ENCODE assay signal across 10 mouse cellular contexts in the genomic region with DNA sequence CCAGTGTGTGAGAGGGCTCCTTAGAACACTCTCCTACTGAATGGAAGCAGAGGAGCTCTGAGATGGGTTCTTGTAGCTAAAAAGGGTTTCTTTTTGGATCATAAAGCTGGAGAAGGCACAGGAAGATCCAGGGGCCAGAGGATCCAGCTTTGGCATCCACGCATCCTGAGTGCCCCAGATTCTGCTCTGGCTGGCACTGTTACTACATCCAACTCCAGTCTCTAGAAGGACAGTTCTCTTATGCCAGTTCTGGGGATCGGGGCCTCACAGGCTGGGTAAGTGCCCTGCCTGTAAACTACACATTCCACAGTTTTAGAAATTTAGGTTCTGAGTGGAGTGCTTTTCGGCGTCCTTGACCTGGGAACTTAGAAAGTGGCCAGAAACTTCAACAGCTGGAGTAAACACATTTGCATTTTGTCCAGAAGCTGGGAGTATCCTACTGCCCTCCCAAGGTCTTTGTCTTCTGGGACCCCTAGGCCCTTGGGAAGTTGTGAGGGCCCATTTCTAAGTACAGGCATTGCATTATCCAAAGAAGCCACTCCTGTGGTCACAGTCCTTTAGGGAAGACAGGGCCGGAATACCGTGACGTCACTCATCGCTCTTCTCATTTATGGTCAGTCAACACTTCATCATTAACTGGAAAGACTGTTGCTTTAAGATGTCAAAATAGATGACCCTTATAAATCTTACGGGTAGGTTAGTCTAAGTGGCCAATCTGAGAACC. TPM values are rescaled to one million over a fixed set of nuclear protein-coding genes. Genes with fewer than 3 reads are reported as not detected.
DNase-seq lines count a peak whose midpoint lies in the region; ATAC-seq and TF ChIP-seq lines count a peak whose summit lies in the region.
"Had no signal": no experiment of that assay in that cellular context is flagged by ENCODE, and none has a peak within 500 bp of the region (broad histone marks: within the 10 kb centered on the region; RNA-seq: fewer than 3 reads in every experiment).

No protein-coding gene starts in this region.

- H3K27me3 ChIP-seq in hindbrain, postnatal 0 days (ENCODE audit: insufficient read depth, low read length), result no peaks in the 10 kb centered on the region
- H3K27me3 ChIP-seq in midbrain, embryonic 16.5 days (ENCODE audit: control insufficient read depth, insufficient read depth, low read depth, low read length), result no peaks in the 10 kb centered on the region
- H3K27me3 ChIP-seq: kidney, embryonic 15.5 days; liver, embryonic 12.5 days had no signal

- ATAC-seq in hindbrain, postnatal 0 days, result peak; percentile 58
- no peak; the same call in 1 of the 2 replicates for ATAC-seq in midbrain, embryonic 16.5 days
- ATAC-seq: liver, embryonic 12.5 days had no signal

- H3K9me3 ChIP-seq in hindbrain, postnatal 0 days (ENCODE audit: low read length), result no peaks in the 10 kb centered on the region
- H3K9me3 ChIP-seq in midbrain, embryonic 16.5 days (replicated peaks; ENCODE audit: control insufficient read depth, low read length, poor library complexity, severe bottlenecking), result no peaks in the 10 kb centered on the region
- H3K9me3 ChIP-seq: kidney, embryonic 15.5 days; liver, embryonic 12.5 days had no signal

- 77% methylated on average over 9 of the region's 9 CpGs for WGBS in hindbrain, postnatal 0 days
- WGBS in midbrain, embryonic 16.5 days, result 91% methylated on average over 9 of the region's 9 CpGs

- H3K9ac ChIP-seq in hindbrain, postnatal 0 days (replicated peaks; ENCODE audit: low read length), result no peak overlapping the region
- no peak overlapping the region for H3K9ac ChIP-seq in midbrain, embryonic 16.5 days (ENCODE audit: low read depth, low read length)
- H3K9ac ChIP-seq: liver, embryonic 12.5 days had no signal

- H3K4me1 ChIP-seq in hindbrain, postnatal 0 days (ENCODE audit: insufficient read depth, low read length), result peaks cover 10% of the 10 kb centered on the region; the same call in 1 of the 2 replicates
- peaks cover 10% of the 10 kb centered on the region for H3K4me1 ChIP-seq in midbrain, embryonic 16.5 days (ENCODE audit: control insufficient read depth, insufficient read depth, low read length)

- H3K4me2 ChIP-seq in hindbrain, postnatal 0 days (ENCODE audit: low read depth, low read length), result no peak overlapping the region
- no peak overlapping the region for H3K4me2 ChIP-seq in midbrain, embryonic 16.5 days (ENCODE audit: low read length)

- peak; percentile 9 for DNase-seq in cerebellum, adult 9-10 months
- DNase-seq in cerebellum, adult 8-10 months, result no peak
- DNase-seq in layer of hippocampus, postnatal 10 days (ENCODE audit: low spot score in 2 of 2), result peak; percentile 19 to 22
- DNase-seq in layer of hippocampus, adult 8-10 months (ENCODE audit: low spot score in 2 of 2), result no peak
- peak; percentile 59 for DNase-seq in hindbrain, postnatal 0 days (ENCODE audit: low spot score)
- DNase-seq in testis, postnatal 14 days (ENCODE audit: low spot score), result no peak
- no peak for DNase-seq in adrenal gland, adult 8-10 months

- TF ChIP-seq CTCF in hindbrain, postnatal 0 days (IDR thresholded peaks at IDR 0.05; ENCODE audit: low read depth), result no peak

- no peak overlapping the region for H3K4me3 ChIP-seq in hindbrain, postnatal 0 days (ENCODE audit: low read length)
- no peak overlapping the region for H3K4me3 ChIP-seq in midbrain, embryonic 16.5 days (ENCODE audit: low read depth, low read length)

- peak overlapping the region; percentile 89 for H3K27ac ChIP-seq in hindbrain, postnatal 0 days
- peak overlapping the region; percentile 71 for H3K27ac ChIP-seq in midbrain, embryonic 16.5 days (ENCODE audit: low read length)
- H3K27ac ChIP-seq: kidney, embryonic 15.5 days; liver, embryonic 12.5 days had no signal

- no peaks in the 10 kb centered on the region for H3K36me3 ChIP-seq in hindbrain, postnatal 0 days (ENCODE audit: insufficient read depth, low read length)
- no peaks in the 10 kb centered on the region for H3K36me3 ChIP-seq in midbrain, embryonic 16.5 days (ENCODE audit: control insufficient read depth, insufficient read depth, low read length)
- H3K36me3 ChIP-seq: kidney, embryonic 15.5 days; liver, embryonic 12.5 days had no signal

RNA-seq across cellular contexts. Expression of gene D6Ertd527e, which starts 4.1 kb away (rescaled TPM):
- not detected for total RNA-seq in layer of hippocampus, postnatal 10 days (2021)
- not detected for total RNA-seq in layer of hippocampus, adult 8-10 months (2022)
- 0.42 TPM in 1 of 2 replicates, not detected in the other for total RNA-seq in hindbrain, postnatal 0 days (2014; rRNA removed)
- polyA plus RNA-seq in hindbrain, postnatal 0 days (2015; fragmentation: Nextera tagmentation; extraction: Ambion mirVana), result 0.10 TPM in 2 replicates
- 0.19 TPM in 1 of 2 replicates, not detected in the other for polyA plus RNA-seq in midbrain, embryonic 16.5 days (2015; fragmentation: Nextera tagmentation; extraction: Ambion mirVana)
- total RNA-seq in adrenal gland, adult 8-10 months (2022), result under 1 TPM in 2 of 4 experiments, not detected in 2; 0.22 to 0.24 TPM

RNA-seq across cellular contexts. Expression of gene Gfpt1, which starts 57.8 kb away (rescaled TPM):
- total RNA-seq in layer of hippocampus, postnatal 10 days (2021), result 10 to 100 TPM; 64.1 to 66.4 TPM
- 10 to 100 TPM; 50.6 to 54.4 (median 51.7) TPM for total RNA-seq in layer of hippocampus, adult 8-10 months (2022)
- total RNA-seq in hindbrain, postnatal 0 days (2014; rRNA removed), result 32.9 and 34.5 TPM in 2 replicates
- polyA plus RNA-seq in hindbrain, postnatal 0 days (2015; fragmentation: Nextera tagmentation; extraction: Ambion mirVana), result 17.4 and 17.7 TPM in 2 replicates
- 28.4 and 30.0 TPM in 2 replicates for polyA plus RNA-seq in midbrain, embryonic 16.5 days (2015; fragmentation: Nextera tagmentation; extraction: Ambion mirVana)
- 10 to 100 TPM; 53.2 to 62.5 (median 55.0) TPM for total RNA-seq in adrenal gland, adult 8-10 months (2022)

Comparison
In these comparisons a context has a peak if more than half of its experiments do, and no peak if none do; other contexts are left out.
1. DNase-seq: peak in cerebellum, adult 9-10 months (single experiment), layer of hippocampus, postnatal 10 days (2 of 2) and hindbrain, postnatal 0 days (single experiment); none in cerebellum, adult 8-10 months (single experiment), layer of hippocampus, adult 8-10 months (0 of 2), testis, postnatal 14 days (single experiment) and adrenal gland, adult 8-10 months (single experiment).